Mouse (Mus musculus) Patski (cell line): ENCODE measurements around the gene Zbtb20. TPM values are rescaled to one million over a fixed set of nuclear protein-coding genes. Genes with fewer than 3 reads are reported as not detected.

ENCODE experiments used
- ATAC-seq: fragments of 100-300 bp; one replicate; pipeline ENCODE4 v1.8.0; 2021
- CTCF ChIA-PET: fragments of 350-600 bp; sonication (Branson Sonifier 250); formaldehyde crosslinking; loops from one replicate; lab custom pipeline; 2022; ENCODE audit warnings: inconsistent platforms; lab: Charles Lee
- POLR2A ChIA-PET: fragments of 350-600 bp; sonication (Branson Sonifier 250); formaldehyde crosslinking; loops from one replicate; lab custom pipeline; 2022; ENCODE audit warnings: antibody characterized with exemption, inconsistent platforms; lab: Charles Lee
- DNase-seq: peaks from one replicate; pipeline ENCODE4 v3.0.0-alpha.2; 2011; ENCODE audit warnings: low read depth, low spot score
- H3K27me3 ChIP-seq: fragments of 371-371 bp; one replicate; pipeline ENCODE4 v1.5.1; 2021
- CTCF ChIP-seq: fragments of 100-300 bp; IDR thresholded peaks from one replicate; pipeline ENCODE4 v1.5.1; 2021
- in situ Hi-C: fragments of 300-500 bp; cut with MboI; formaldehyde crosslinking; loops from 3 replicates; pipeline ENCODE4 v1.11.1; 2018; ENCODE audit warnings: low pct_unique_long_range_greater_than_20kb, mixed read lengths
- polyA plus RNA-seq: library from polyadenylated mRNA; unstranded; gene quantifications from one replicate; pipeline ENCODE4 v1.2.3, GENCODE M21; 2021

Zbtb20 gene
- polyA plus RNA-seq, 1 experiment from 2014 or later: 12.2 TPM

DNA sequence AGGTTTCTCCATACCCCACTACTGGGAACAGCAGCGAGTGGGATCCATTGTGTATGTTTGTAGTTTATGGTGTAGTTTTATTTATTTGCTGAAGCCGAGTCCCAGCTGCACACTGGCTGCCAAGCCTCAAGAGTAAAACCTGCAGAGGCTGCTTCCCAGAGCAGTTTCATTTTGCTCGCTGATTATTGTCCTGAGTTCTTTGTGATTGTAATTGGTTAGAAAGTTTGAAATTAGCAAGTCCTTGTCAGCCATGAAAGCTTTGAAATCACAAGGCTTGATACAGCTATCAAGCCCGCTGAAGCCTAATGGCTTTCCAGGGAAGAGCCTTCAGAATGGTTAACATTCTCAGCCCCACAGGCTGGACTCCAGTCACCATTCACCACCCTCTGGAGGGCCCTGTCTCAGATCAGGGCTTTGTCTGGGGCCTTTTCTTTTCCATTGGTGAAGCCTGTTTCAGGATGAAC is 434.3 kb downstream of the Zbtb20 start:
- DNase-seq (no peak), ATAC-seq (no peak)
- ChIA-PET CTCF (interaction anchor here (1.4 kb wide), 1 partner anchor 23 kb away, joined by 3 read pairs; no protein-coding TSS in a partner anchor), POLR2A (no interaction called here)
- TF ChIP-seq CTCF: no peak
- H3K27me3 ChIP-seq: no peaks in the 10 kb centered on the region
- in situ Hi-C loops: no loop called here

DNA sequence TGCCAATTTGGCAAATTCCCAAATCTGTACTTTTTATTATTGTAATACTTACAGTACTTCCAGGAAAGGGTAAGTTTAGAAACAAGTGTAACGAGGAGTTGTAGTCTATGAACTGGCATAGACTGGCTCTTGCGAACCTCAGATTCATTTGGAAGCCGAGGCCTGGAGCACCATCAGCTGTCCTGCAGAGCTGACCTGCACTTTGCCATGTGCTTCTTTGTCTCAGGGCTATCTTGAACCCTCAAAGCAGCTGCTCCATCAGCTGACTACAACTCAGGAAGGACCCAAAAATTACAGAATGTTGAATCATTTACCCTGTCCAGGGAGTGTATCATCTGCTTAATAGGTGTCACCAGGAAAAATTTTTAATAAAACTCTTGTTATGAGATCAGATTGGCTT is 448.3 kb downstream of the Zbtb20 start:
- TF ChIP-seq CTCF: no peak
- H3K27me3 ChIP-seq: no peaks in the 10 kb centered on the region
- no peak for ATAC-seq
- no peak for DNase-seq
- ChIA-PET POLR2A (no interaction called here), CTCF (interaction anchor here (1.0 kb wide), 1 partner anchor 9 kb away, joined by 3 read pairs; no protein-coding TSS in a partner anchor)
- in situ Hi-C loops: no loop called here

DNA sequence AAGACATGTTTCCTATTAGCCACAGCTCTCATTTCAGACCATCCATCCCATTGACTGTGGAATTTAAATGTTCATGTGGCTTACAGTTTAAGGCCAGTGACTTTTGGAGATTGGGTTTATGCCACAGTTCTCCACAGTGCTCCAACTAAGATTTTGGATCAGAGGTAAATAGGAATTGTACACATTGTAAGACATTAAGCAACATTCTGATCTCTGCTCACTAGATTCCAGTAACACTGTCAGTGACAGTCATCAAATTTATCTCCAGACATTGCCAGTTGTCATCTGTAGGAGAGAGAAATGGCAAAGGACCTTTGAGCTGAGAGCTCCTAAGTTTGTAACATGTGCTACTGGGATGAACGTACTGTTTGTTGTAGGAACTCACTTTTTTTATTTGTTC is 452.5 kb downstream of the Zbtb20 start:
- CTCF ChIA-PET: no interaction called here
- DNase-seq (no peak), ATAC-seq (no peak)
- TF ChIP-seq CTCF: no peak
- in situ Hi-C loops: no loop called here
- POLR2A ChIA-PET: no interaction called here
- no peaks in the 10 kb centered on the region for H3K27me3 ChIP-seq

DNA sequence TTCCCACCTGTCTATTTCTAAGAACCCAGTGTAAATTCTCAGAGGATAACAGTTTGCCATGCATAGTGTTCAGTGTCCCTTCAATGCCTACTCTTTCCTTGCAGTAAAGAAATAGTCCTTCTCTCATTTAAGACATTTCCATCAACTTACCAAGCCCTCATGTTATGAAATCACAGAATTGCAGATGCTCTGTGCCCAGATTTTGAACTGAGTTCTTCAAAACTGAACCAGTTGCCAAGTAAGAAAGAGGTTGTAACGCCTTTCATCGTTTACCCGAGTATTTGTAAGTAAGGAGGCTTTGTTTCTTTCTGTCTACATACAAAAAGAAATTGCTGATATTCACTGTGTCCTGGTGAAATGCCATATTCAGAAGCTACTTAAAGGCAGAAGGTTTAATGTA is 454.5 kb downstream of the Zbtb20 start:
- no peaks in the 10 kb centered on the region for H3K27me3 ChIP-seq
- no peak for TF ChIP-seq CTCF
- POLR2A ChIA-PET: no interaction called here
- DNase-seq (no peak), ATAC-seq (no peak)
- CTCF ChIA-PET: no interaction called here
- in situ Hi-C loops: no loop called here

DNA sequence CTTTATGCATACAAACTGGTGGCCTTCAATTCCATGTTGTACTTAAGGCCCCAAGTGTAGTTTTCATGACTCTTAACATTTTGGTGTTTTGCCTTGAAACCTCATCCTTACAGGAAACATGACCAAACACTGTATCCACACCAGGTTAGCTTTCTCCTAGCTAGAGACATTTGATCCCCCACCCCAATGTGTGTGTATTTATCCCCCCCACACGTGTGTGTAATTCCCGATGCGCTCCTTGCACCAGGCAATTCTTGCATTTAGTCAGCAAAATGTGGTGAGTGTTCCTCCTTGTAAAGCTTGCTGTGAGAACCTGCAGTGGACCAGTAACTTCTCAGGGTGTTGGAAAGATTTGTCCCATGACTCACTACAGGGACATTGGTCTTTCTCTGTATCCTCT is 455.8 kb downstream of the Zbtb20 start:
- ATAC-seq (no peak), DNase-seq (no peak)
- no peak for TF ChIP-seq CTCF
- no peaks in the 10 kb centered on the region for H3K27me3 ChIP-seq
- in situ Hi-C loops: no loop called here
- POLR2A ChIA-PET: no interaction called here
- CTCF ChIA-PET: no interaction called here

DNA sequence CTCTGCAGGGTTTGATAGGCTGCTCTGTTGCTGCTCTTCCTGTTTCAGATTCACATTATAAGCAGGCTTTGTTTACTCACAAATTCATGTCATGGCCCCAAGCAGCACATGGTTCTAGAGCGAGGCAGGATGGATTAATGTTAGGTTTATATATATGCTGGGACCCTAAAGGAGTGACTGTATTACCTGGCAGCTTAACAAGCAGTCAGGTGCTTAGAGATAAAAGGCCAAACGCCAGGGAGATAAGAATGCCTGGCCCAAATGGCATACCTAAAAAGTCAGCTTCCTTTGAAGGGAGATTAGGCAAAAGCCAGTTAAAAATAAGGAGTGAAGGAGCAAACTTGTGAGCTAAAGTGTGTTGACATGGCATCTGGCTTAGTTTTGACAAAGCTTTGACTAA is 457.1 kb downstream of the Zbtb20 start:
- no peak for TF ChIP-seq CTCF
- ATAC-seq: no peak
- in situ Hi-C loops: no loop called here
- ChIA-PET CTCF (interaction anchor here (0.7 kb wide), 1 partner anchor 12 kb away, joined by 3 read pairs; no protein-coding TSS in a partner anchor), POLR2A (no interaction called here)
- no peak for DNase-seq
- no peaks in the 10 kb centered on the region for H3K27me3 ChIP-seq

DNA sequence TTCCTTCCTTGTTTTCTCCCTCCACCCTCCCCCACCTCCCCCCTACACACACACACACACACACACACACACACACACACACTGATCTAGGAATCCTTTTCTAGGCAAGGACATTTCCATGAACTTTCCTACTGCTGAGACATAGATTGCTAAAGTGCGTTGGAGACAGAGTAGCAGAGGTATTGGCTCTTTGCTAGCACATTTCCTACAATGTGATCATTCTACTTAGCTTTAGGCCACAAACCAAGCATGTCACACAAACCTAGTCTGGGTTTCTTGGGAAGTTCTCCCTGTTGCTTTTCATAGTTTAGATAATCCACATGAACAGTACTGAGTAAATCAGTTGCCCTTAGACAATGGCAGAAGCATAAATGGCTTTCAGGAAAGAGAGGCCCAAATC is 457.6 kb downstream of the Zbtb20 start:
- no peak for DNase-seq
- in situ Hi-C loops: no loop called here
- no peak for TF ChIP-seq CTCF
- CTCF ChIA-PET: interaction anchor here (1.8 kb wide), 1 partner anchor 84 kb away, joined by 5 read pairs; no protein-coding TSS in a partner anchor
- no peak for ATAC-seq
- no peaks in the 10 kb centered on the region for H3K27me3 ChIP-seq
- POLR2A ChIA-PET: no interaction called here

DNA sequence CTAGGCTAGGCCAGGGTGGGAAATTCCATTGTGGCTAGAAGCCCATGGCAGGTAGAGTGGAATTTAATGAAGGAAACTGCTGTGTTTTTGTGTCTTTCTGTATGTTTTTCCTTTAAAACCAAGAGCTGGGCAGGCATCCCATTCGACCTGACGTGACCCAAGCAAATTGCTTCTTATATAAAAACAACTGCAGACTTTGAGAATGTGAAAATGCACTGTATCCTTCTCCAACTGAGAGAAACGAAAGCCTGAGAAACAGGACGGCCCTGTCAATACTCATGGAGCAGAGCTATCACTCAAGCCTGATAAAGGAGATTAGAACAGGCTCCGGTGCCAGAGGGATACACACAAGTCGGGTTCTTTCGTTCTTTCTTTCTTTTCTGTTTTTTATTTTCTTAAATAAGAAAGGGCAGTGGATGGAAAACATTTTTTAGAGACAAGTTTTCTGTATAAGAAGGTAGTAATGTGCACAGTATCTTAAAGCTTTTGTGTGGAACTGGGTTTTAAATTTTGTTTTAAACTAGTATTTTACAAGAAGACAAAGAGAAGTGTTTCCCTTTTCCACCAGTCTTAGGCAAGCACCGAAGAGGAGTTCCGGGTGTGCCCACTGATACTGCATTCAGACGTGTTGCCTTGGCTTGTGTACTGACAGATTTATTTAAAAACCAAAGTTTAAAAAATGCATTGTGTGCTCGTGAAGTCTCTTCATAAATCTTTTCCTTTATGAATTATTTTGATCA is 458.9 kb downstream of the Zbtb20 start:
- H3K27me3 ChIP-seq: no peaks in the 10 kb centered on the region
- in situ Hi-C loops: no loop called here
- DNase-seq (no peak), ATAC-seq (no peak)
- CTCF ChIA-PET: interaction anchor here (1.2 to 1.8 kb wide), 3 partner anchors 9 to 85 kb away, joined by 3 to 5 read pairs (median 4); no protein-coding TSS in a partner anchor
- no peak for TF ChIP-seq CTCF
- POLR2A ChIA-PET: interaction anchor here (0.7 kb wide), 1 partner anchor 288 kb away, joined by 3 read pairs; no protein-coding TSS in a partner anchor

DNA sequence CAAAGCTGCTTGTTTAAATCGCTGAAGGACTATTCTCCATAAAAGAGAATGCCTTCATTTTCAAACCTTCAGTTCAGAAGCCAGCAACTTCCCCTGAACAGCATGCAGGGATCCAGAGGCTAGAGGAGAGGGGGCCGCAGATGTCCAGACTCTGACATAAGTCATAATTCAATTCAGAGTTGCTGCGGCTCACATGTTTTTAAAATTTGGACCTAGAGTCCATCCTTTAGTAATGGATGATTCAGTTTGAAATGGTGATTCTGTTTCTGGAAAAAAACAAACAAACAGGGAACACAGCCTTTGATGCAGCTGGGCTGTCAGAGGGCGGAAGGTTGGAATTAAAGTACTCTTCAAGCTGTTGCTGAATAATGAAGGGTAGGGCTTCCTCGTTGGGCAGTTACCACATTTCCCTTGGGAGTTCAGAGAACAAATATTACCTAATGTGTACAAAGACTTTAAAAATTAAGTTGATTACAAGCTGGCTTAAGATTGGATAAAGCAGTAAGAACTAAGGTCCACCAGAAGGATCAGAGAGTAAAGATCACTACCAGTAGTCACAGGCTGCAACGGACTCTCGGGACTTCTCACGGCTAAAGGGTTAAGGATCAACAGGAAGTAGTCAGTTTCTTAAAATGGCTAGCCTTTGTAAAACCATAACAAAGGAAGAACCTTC is 459.6 kb downstream of the Zbtb20 start:
- no peak for DNase-seq
- in situ Hi-C loops: no loop called here
- TF ChIP-seq CTCF: no peak
- CTCF ChIA-PET: interaction anchor here (1.2 to 1.8 kb wide), 4 partner anchors 9 to 86 kb away, joined by 3 to 5 read pairs (median 4); no protein-coding TSS in a partner anchor
- no peak for ATAC-seq
- H3K27me3 ChIP-seq: no peaks in the 10 kb centered on the region
- POLR2A ChIA-PET: no interaction called here

DNA sequence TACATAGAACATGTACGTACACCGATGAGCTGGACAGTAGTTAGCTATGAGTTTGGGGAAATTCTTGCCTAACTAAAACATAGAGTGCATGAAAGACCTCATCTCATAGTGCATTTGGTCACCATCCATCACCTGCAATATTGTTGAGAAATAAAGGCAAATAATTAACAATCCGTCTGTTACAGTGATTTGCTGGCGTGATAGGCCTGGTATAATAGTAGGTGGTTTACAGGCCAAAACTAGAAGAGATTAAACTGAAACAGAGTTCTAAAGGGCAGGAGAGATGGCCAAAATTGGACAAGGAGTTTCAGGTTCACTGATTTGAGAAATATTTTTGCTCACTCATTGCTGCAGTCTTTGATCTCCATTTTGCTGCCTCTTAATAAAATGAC is 460.1 kb downstream of the Zbtb20 start:
- no peak for ATAC-seq
- H3K27me3 ChIP-seq: no peaks in the 10 kb centered on the region
- TF ChIP-seq CTCF: no peak
- DNase-seq: no peak
- ChIA-PET POLR2A (no interaction called here), CTCF (interaction anchor here (1.2 to 1.5 kb wide), 2 partner anchors 8 to 13 kb away, joined by 4 to 5 read pairs; no protein-coding TSS in a partner anchor)
- in situ Hi-C loops: no loop called here

DNA sequence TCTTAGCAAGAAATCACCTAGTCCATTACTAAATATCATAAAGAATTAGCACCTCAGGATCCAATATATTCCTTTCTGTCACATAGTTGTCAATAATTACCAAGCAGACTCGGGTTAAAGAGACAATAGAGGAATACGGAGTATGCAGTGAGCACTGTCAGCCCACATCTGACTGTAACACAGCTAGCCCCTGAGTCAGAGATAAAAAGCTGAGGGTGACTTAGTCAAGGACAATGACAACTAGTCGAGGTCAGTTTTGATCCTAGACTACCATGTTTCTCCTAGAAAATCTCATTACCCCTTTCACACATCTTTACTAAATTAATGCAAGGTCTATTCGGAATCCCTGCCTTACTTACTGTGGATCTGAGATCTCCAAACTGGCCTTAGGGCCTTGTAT is 465.0 kb downstream of the Zbtb20 start:
- CTCF ChIA-PET: no interaction called here
- no peak for TF ChIP-seq CTCF
- in situ Hi-C loops: no loop called here
- POLR2A ChIA-PET: no interaction called here
- H3K27me3 ChIP-seq: no peaks in the 10 kb centered on the region
- DNase-seq: no peak
- no peak for ATAC-seq
